Mouse (Mus musculus) MEL (cell line): ENCODE data around the gene Gm16181. TPM values are rescaled to one million over a fixed set of nuclear protein-coding genes. Genes with fewer than 3 reads are reported as not detected.
A peak's percentile ranks its signal among the peaks of the same experiment; 100 is the strongest.

Experiments
- DNase-seq: peaks from one replicate; pipeline ENCODE4 v3.0.0; 2011; ENCODE audit warnings: low read depth, low spot score
- H3K27ac ChIP-seq: 2 replicates; pipeline ENCODE4 v1.5.1; 2012; ENCODE audit warnings: low read depth, mild to moderate bottlenecking, control low read depth, low read length, moderate library complexity; ENCODE audit not compliant: control insufficient read depth
- H3K27me3 ChIP-seq, 2 experiments: fragments of 150-350 bp in 1 of 2; sonication (generic) in 1 of 2; 2 replicates each; pipeline ENCODE4 v1.6.1; 2012; ENCODE audit warnings: low read length in 2 of 2, mild to moderate bottlenecking in 2 of 2, improper control_type of control experiment in 1 of 2, moderate library complexity in 1 of 2; ENCODE audit not compliant: insufficient read depth in 2 of 2, control insufficient read depth in 1 of 2
- H3K36me3 ChIP-seq, 2 experiments: 2 replicates each; pipeline ENCODE4 v1.6.1; 2012 to 2014; ENCODE audit warnings: low read length in 2 of 2, improper control_type of control experiment in 1 of 2, inconsistent platforms in 1 of 2, mild to moderate bottlenecking in 1 of 2; ENCODE audit not compliant: insufficient read depth in 2 of 2, control insufficient read depth in 1 of 2
- H3K4me1 ChIP-seq, 2 experiments: fragments of 150-350 bp in 1 of 2; sonication (generic) in 1 of 2; 2 replicates each; pipeline ENCODE4 v1.6.1; 2012; ENCODE audit warnings: low read length in 2 of 2, improper control_type of control experiment in 1 of 2, mild to moderate bottlenecking in 1 of 2; ENCODE audit not compliant: insufficient read depth in 2 of 2, control insufficient read depth in 1 of 2
- H3K4me3 ChIP-seq, 2 experiments: fragments of 150-350 bp in 1 of 2; sonication (generic) in 1 of 2; 2 replicates each; pipeline ENCODE4 v1.5.1; 2012; ENCODE audit warnings: low read depth in 2 of 2, low read length in 2 of 2, mild to moderate bottlenecking in 2 of 2, moderate library complexity in 2 of 2, control low read depth in 1 of 2, improper control_type of control experiment in 1 of 2; ENCODE audit not compliant: control insufficient read depth in 1 of 2, insufficient read depth in 1 of 2
- H3K79me2 ChIP-seq: 2 replicates; pipeline ENCODE4 v1.6.1; 2012; ENCODE audit warnings: mild to moderate bottlenecking, low read length, moderate library complexity; ENCODE audit not compliant: control insufficient read depth, poor library complexity, insufficient read depth
- H3K9ac ChIP-seq: 2 replicates; pipeline ENCODE4 v1.6.1; 2012; ENCODE audit warnings: low read depth, mild to moderate bottlenecking, control low read depth, low read length, moderate library complexity; ENCODE audit not compliant: control insufficient read depth, poor library complexity, severe bottlenecking
- H3K9me3 ChIP-seq: fragments of 150-350 bp; sonication (generic); replicated peaks from 2 replicates; pipeline ENCODE4 v1.6.1; 2012; ENCODE audit warnings: mild to moderate bottlenecking, low read length, improper control_type of control experiment, moderate library complexity; ENCODE audit not compliant: insufficient read depth
- ETS1 ChIP-seq: IDR thresholded peaks from 2 replicates; pipeline ENCODE4 v1.6.1; 2012; ENCODE audit warnings: low read depth, mild to moderate bottlenecking, inconsistent platforms, low read length, improper control_type of control experiment, moderate library complexity
- GABPA ChIP-seq: IDR thresholded peaks from 2 replicates; pipeline ENCODE4 v1.6.1; 2012; ENCODE audit warnings: low read depth, mild to moderate bottlenecking, inconsistent platforms, low read length, improper control_type of control experiment, moderate library complexity
- JUND ChIP-seq: IDR thresholded peaks from 2 replicates; pipeline ENCODE4 v1.6.1; 2011; ENCODE audit warnings: low read depth, mild to moderate bottlenecking, improper control_type of control experiment, low read length
- MEF2A ChIP-seq: IDR thresholded peaks from 2 replicates; pipeline ENCODE4 v1.6.1; 2014; ENCODE audit warnings: low read depth, mild to moderate bottlenecking, inconsistent platforms, low read length, improper control_type of control experiment; ENCODE audit not compliant: poor library complexity, insufficient replicate concordance, severe bottlenecking; ENCODE audit errors: extremely low read depth
- POLR2AphosphoS2 ChIP-seq: IDR thresholded peaks from 2 replicates; pipeline ENCODE4 v1.6.1; 2011; ENCODE audit warnings: low read length, improper control_type of control experiment
- USF1 ChIP-seq: IDR thresholded peaks from 2 replicates; pipeline ENCODE4 v1.6.1; 2014; ENCODE audit warnings: low read depth, mild to moderate bottlenecking, inconsistent platforms, low read length, improper control_type of control experiment, moderate library complexity
- ZC3H11A ChIP-seq: IDR thresholded peaks from 2 replicates; pipeline ENCODE4 v1.6.1; 2012; ENCODE audit warnings: low read depth, mild to moderate bottlenecking, inconsistent platforms, low read length, improper control_type of control experiment
- ZMIZ1 ChIP-seq: IDR thresholded peaks from 2 replicates; pipeline ENCODE4 v1.6.1; 2012; ENCODE audit warnings: low read depth, mild to moderate bottlenecking, inconsistent platforms, low read length, improper control_type of control experiment, moderate library complexity
- ZNF384 ChIP-seq: IDR thresholded peaks from 2 replicates; pipeline ENCODE4 v1.6.1; 2012; ENCODE audit warnings: low read depth, mild to moderate bottlenecking, inconsistent platforms, low read length, improper control_type of control experiment
- polyA plus RNA-seq, 2 experiments: library from polyadenylated mRNA; stranded (reverse) in 1 of 2; unstranded in 1 of 2; fragments of >175 nt in 1 of 2; fragments of >200 nt in 1 of 2; gene quantifications; 2 replicates each; pipeline versions ENCODE4 v1.2.1 to v1.2.4; 2012; ENCODE audit warnings: low replicate concordance in 2 of 2, low read depth in 1 of 2; ENCODE audit not compliant: insufficient read length in 2 of 2, insufficient read depth in 1 of 2, missing spikeins in 1 of 2
- total RNA-seq: library from RNA; depleted of rRNA; stranded (reverse); fragments of 300-350 nt; gene quantifications from 2 replicates; pipeline ENCODE4 v1.2.3, GENCODE M21; 2012

The Gm16181 gene
- total and polyA plus RNA-seq, 3 experiments: 0.58 TPM; not detected in 2

GRCm38 (mm10) chr17:35251981-35252380 lies 31.3 kb downstream of the Gm16181 start:
- Histone ChIP-seq H3K9me3 (no peaks in the 10 kb centered on the region), H3K9ac (no peak overlapping the region), H3K27me3 (no peaks in the 10 kb centered on the region), H3K4me1 (peaks cover 0 to under 1% of the 10 kb centered on the region in 2 experiments; a peak in 2 of 4 replicates), H3K27ac (no peak overlapping the region), H3K4me3 (no peak overlapping the region), H3K79me2 (peaks cover 4% of the 10 kb centered on the region; the same call in 1 of the 2 replicates), H3K36me3 (peaks cover 0 to 22% of the 10 kb centered on the region in 2 experiments; a peak in 2 of 4 replicates)
- DNase-seq: no peak
- TF ChIP-seq USF1 (no peak), ZC3H11A (no peak)

- DNase-seq: no peak
- Histone ChIP-seq H3K27me3 (no peaks in the 10 kb centered on the region), H3K27ac (no peak overlapping the region), H3K36me3 (peaks cover 0 to 14% of the 10 kb centered on the region in 2 experiments; a peak in 2 of 4 replicates), H3K4me1 (peaks cover 0 to 4% of the 10 kb centered on the region in 2 experiments; a peak in 2 of 4 replicates), H3K9ac (no peak overlapping the region), H3K4me3 (no peak overlapping the region), H3K9me3 (no peaks in the 10 kb centered on the region), H3K79me2 (peaks cover 2% of the 10 kb centered on the region; the same call in 1 of the 2 replicates)
- TF ChIP-seq ZC3H11A (no peak), ZNF384 (no peak), JUND (no peak), ZMIZ1 (peak; percentile 15; the same call in 1 of the 2 replicates), ETS1 (no peak), POLR2AphosphoS2 (peak; percentile 63; the same call in 1 of the 2 replicates), MEF2A (no peak), GABPA (no peak)
Measured at GRCm38 (mm10) chr17:35252619-35253292, 32.1 kb downstream of the Gm16181 start.

- Histone ChIP-seq H3K36me3 (peaks cover 0 to 9% of the 10 kb centered on the region in 2 experiments; a peak in 2 of 4 replicates), H3K9me3 (no peaks in the 10 kb centered on the region), H3K27me3 (no peaks in the 10 kb centered on the region), H3K4me1 (peaks cover 0 to 4% of the 10 kb centered on the region in 2 experiments; a peak in 2 of 4 replicates), H3K79me2 (peaks cover 2% of the 10 kb centered on the region; the same call in 1 of the 2 replicates), H3K27ac (no peak overlapping the region), H3K9ac (no peak overlapping the region), H3K4me3 (no peak overlapping the region)
- DNase-seq: no peak
- no peak for TF ChIP-seq ETS1
Measured at GRCm38 (mm10) chr17:35253293-35254093, 32.9 kb downstream of the Gm16181 start.
